Mouse (Mus musculus): ENCODE measurements around the gene Flvcr2. TPM values are rescaled to one million over a fixed set of nuclear protein-coding genes. Genes with fewer than 3 reads are reported as not detected.

Flvcr2 gene
- polyA plus RNA-seq, 1 experiment from 2014 or later, result 23.3 TPM

DNA sequence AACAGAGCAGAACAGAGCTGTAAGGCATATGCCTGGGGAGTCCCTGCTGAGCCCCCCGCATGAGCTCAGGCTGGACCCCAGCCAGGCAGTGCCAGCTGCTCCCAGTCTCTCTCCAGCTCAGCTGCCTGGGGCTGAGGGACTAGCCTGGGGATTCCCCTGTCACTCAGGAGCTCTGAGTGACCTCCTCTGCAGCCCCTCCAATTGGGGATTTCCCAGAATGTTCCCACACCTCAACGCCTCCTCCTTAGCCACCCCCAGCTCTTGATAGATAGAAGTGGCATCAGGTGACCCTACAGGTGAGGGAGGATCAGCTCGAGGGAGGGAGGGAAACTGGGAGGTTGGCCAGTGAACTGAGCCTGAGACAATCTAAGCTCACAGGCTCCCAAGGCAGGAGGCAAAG is 42.8 kb upstream of the Flvcr2 start:
- 0 out of 2 replicates have a peak, but pooled peaks have one; percentile 1 for ATAC-seq
- no peak for TF ChIP-seq CTCF (IDR thresholded peaks at IDR 0.05)
- 0 out of 2 replicates have a peak, but pooled peaks have one; percentile 14 for TF ChIP-seq EP300 (IDR thresholded peaks at IDR 0.05)

DNA sequence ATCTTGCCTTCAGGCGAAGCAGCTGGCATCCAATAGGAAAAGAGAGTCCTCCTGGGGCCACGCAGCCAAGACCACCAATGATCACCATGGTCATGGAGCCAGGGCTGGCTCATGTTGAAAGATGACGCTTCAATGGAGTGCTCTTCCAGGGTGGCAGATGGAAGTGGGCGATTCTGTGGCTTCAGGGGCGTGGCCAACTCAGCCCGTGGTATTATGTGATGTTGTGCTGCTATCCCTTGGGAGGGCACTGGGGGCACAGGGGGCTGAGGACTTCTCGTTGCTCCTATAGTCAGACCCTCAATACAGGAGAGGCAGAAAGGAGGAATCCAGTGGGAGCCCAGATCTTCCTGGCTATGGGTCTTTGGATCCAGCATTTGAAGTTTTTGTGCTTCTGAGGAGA is 41.8 kb upstream of the Flvcr2 start:
- ATAC-seq (no peak), DNase-seq (ENCODE audit: low spot score) (no peak)
- Histone ChIP-seq H3K27ac (ENCODE audit: low read length) (peak overlapping the region; percentile 89), H3K4me2 (replicated peaks; ENCODE audit: low read depth, low read length) (no peak overlapping the region), H3K4me3 (ENCODE audit: low read depth, low read length) (no peak overlapping the region), H3K36me3 (ENCODE audit: insufficient read depth, low read length) (no peaks in the 10 kb centered on the region), H3K4me1 (ENCODE audit: insufficient read depth, low read depth, low read length) (peaks cover 20% of the 10 kb centered on the region; the same call in 1 of the 2 replicates), H3K9me3 (ENCODE audit: low read length) (no peaks in the 10 kb centered on the region), H3K27me3 (replicated peaks; ENCODE audit: insufficient read depth, low read length) (no peaks in the 10 kb centered on the region), H3K9ac (replicated peaks; ENCODE audit: low read depth) (no peak overlapping the region)
- WGBS, result 65% methylated on average over 7 of the region's 7 CpGs
- TF ChIP-seq CTCF (IDR thresholded peaks at IDR 0.05) (no peak), EP300 (IDR thresholded peaks at IDR 0.05) (no peak)

More for the DNA sequence above, 42.8 kb upstream of the Flvcr2 start:
- H3K4me1 ChIP-seq (ENCODE audit: insufficient read depth, low read depth, low read length), result peaks cover 20% of the 10 kb centered on the region; the same call in 1 of the 2 replicates
- H3K36me3 ChIP-seq (ENCODE audit: insufficient read depth, low read length), result no peaks in the 10 kb centered on the region
- no peak overlapping the region for H3K9ac ChIP-seq (replicated peaks; ENCODE audit: low read depth)
- DNase-seq (ENCODE audit: low spot score), result peak; percentile 44
- H3K27ac ChIP-seq (ENCODE audit: low read length), result no peak overlapping the region
- no peaks in the 10 kb centered on the region for H3K27me3 ChIP-seq (replicated peaks; ENCODE audit: insufficient read depth, low read length)
- no peak overlapping the region for H3K4me3 ChIP-seq (ENCODE audit: low read depth, low read length)
- WGBS, result 52% methylated on average over 3 of the region's 3 CpGs
- no peak overlapping the region for H3K4me2 ChIP-seq (replicated peaks; ENCODE audit: low read depth, low read length)
- H3K9me3 ChIP-seq (ENCODE audit: low read length), result no peaks in the 10 kb centered on the region

DNA sequence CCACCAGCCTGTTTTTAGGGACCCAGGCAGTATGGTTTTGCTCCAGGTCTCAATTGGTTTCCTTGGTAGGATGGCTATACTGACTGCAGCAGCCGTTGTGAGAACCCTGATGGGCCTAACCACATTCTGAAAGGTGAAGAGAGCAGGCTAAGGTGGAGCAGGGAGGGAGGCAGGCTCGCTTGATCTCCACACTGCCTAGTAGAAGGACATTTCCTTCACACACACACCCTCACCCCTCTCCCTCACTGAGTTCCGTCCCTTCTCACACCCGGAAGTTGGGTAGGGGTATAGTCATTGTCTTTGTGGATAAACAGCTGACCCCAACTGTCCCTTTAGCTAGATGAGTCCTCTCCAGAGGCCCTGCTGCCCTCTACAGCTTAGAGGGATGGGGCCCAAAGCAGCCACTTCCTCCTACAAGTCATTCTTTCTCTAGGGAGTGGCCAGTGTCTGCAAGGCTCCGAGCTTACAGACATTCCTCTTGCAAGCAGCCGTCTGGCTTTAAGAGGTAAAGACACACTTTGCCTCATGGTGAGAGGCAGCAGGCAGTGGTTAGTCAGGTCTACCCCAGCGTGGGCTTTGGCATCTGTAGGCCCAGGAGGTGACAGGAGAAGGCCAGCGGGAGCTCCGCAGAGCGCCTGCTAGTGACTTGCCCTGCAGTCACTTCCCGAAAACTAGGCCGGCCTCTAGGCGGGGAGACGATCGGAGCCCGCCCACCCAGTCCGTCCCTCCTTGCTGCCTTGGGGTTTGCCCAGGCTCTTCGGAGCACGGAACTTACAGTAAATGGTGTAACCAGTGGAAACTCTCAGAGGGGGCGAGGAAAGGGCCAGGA is 41.1 kb upstream of the Flvcr2 start:
- peak; percentile 94 for DNase-seq (ENCODE audit: low spot score)
- 6% methylated on average over 20 of the region's 20 CpGs for WGBS

DNA sequence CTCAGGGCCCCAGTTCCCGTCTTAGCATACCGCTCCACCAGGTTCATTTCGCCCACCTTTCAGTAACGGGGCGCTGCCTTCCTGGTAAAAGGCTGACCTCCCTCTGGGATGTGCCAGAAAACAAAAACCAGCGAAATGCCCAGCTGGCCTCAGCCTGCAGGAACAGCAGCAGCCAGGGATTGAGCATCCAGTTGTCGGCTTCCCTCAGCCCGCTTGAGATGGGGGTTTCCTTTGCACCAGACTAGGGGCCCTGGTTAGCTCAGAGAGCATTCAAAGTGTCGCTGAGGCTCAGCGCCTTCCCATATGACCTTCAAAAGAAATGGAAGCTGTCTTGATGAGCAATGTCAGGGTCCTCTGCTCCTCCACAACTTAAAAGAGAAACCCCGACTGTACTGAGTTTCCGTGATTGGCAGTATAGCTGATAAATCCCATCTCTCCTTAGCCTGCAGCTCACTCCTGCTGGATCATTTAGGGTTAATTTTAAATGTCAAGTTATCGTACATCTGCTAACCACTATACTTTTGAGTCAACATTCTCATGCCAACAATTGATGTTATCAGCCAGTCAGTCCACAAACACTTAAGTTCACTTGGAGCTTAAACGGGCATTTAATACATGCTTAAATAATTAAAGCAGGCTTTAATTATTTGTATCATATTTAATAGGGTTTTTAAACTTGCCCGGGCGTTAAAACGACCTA is 40.4 kb upstream of the Flvcr2 start:
- peak; percentile 6; the same call in 1 of the 2 replicates for ATAC-seq
- H3K36me3 ChIP-seq (ENCODE audit: insufficient read depth, low read length), result no peaks in the 10 kb centered on the region
- 12% methylated on average over 17 of the region's 17 CpGs for WGBS

More for the DNA sequence above, 41.1 kb upstream of the Flvcr2 start:
- H3K4me3 ChIP-seq (ENCODE audit: low read depth, low read length), result peak overlapping the region; percentile 37
- H3K9me3 ChIP-seq (ENCODE audit: low read length), result no peaks in the 10 kb centered on the region
- no peaks in the 10 kb centered on the region for H3K27me3 ChIP-seq (replicated peaks; ENCODE audit: insufficient read depth, low read length)
- H3K9ac ChIP-seq (replicated peaks; ENCODE audit: low read depth), result peak overlapping the region; percentile 29
- peak overlapping the region; percentile 89 for H3K27ac ChIP-seq (ENCODE audit: low read length)
- H3K4me2 ChIP-seq (replicated peaks; ENCODE audit: low read depth, low read length), result peak overlapping the region; percentile 70
- H3K36me3 ChIP-seq (ENCODE audit: insufficient read depth, low read length), result no peaks in the 10 kb centered on the region
- TF ChIP-seq EP300 (IDR thresholded peaks at IDR 0.05) (no peak; the same call in 1 of the 2 replicates), CTCF (IDR thresholded peaks at IDR 0.05) (peak; percentile 37)
- peaks cover 19% of the 10 kb centered on the region; the same call in 1 of the 2 replicates for H3K4me1 ChIP-seq (ENCODE audit: insufficient read depth, low read depth, low read length)
- peak; percentile 86 for ATAC-seq

DNA sequence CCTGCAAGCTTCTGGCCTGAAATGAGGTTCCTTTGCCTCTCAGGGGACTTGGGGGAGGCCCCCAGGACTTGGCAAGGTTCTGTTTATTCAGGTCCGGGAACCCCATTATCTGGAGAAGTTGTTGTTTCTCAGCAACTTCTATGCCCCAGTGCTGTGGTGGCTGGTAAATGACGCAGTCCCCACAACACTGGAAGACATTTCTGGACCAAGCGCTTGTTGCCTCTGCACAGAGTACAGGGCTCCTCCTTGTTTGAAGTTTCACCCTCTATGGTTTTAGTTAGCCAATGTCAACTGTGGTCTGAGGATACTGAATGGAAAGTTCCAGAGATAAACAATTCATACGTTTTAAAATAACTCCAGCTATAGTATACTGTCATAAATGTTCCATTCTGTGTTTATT is 39.4 kb upstream of the Flvcr2 start:
- WGBS, result 53% methylated on average over 4 of the region's 4 CpGs

More for the DNA sequence above, 40.4 kb upstream of the Flvcr2 start:
- H3K9ac ChIP-seq (replicated peaks; ENCODE audit: low read depth), result peak overlapping the region; percentile 29
- peak overlapping the region; percentile 89 for H3K27ac ChIP-seq (ENCODE audit: low read length)
- peaks cover 14% of the 10 kb centered on the region; the same call in 1 of the 2 replicates for H3K4me1 ChIP-seq (ENCODE audit: insufficient read depth, low read depth, low read length)
- TF ChIP-seq EP300 (IDR thresholded peaks at IDR 0.05) (peak; percentile 56; the same call in 1 of the 2 replicates), CTCF (IDR thresholded peaks at IDR 0.05) (no peak)
- peak overlapping the region; percentile 37 for H3K4me3 ChIP-seq (ENCODE audit: low read depth, low read length)
- H3K9me3 ChIP-seq (ENCODE audit: low read length), result no peaks in the 10 kb centered on the region
- DNase-seq (ENCODE audit: low spot score), result peak; percentile 54
- H3K27me3 ChIP-seq (replicated peaks; ENCODE audit: insufficient read depth, low read length), result no peaks in the 10 kb centered on the region
- H3K4me2 ChIP-seq (replicated peaks; ENCODE audit: low read depth, low read length), result peak overlapping the region; percentile 70

DNA sequence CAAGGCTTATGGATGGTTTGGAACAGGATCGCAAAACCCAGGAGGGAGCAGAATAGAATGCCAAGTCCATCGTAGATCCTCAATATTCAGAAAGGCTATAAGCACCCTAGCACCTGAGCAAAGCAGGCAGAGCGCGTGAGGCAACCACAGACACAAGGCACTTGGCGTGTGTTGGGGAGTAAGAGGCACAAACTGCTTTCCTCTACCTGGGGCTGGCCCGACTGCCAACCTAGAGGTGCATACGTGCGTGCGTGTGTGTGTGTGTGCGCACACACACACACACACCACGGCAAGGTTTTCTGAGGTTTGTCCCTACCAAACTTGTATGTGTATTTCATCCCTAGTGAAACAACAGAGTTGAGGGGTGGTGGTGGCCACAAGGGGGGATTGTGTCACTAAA is 38.9 kb upstream of the Flvcr2 start:
- no peak for ATAC-seq
- Histone ChIP-seq H3K9me3 (ENCODE audit: low read length) (no peaks in the 10 kb centered on the region), H3K9ac (replicated peaks; ENCODE audit: low read depth) (no peak overlapping the region), H3K36me3 (ENCODE audit: insufficient read depth, low read length) (no peaks in the 10 kb centered on the region), H3K4me2 (replicated peaks; ENCODE audit: low read depth, low read length) (no peak overlapping the region), H3K27me3 (replicated peaks; ENCODE audit: insufficient read depth, low read length) (no peaks in the 10 kb centered on the region), H3K4me1 (ENCODE audit: insufficient read depth, low read depth, low read length) (peaks cover 14% of the 10 kb centered on the region; the same call in 1 of the 2 replicates), H3K4me3 (ENCODE audit: low read depth, low read length) (no peak overlapping the region), H3K27ac (ENCODE audit: low read length) (no peak overlapping the region)
- TF ChIP-seq EP300 (IDR thresholded peaks at IDR 0.05) (no peak), CTCF (IDR thresholded peaks at IDR 0.05) (no peak)
- no peak for DNase-seq (ENCODE audit: low spot score)
- 84% methylated on average over 11 of the region's 11 CpGs for WGBS

More for the DNA sequence above, 39.4 kb upstream of the Flvcr2 start:
- H3K36me3 ChIP-seq (ENCODE audit: insufficient read depth, low read length), result no peaks in the 10 kb centered on the region
- TF ChIP-seq EP300 (IDR thresholded peaks at IDR 0.05) (no peak), CTCF (IDR thresholded peaks at IDR 0.05) (no peak)
- no peak for DNase-seq (ENCODE audit: low spot score)
- peaks cover 14% of the 10 kb centered on the region; the same call in 1 of the 2 replicates for H3K4me1 ChIP-seq (ENCODE audit: insufficient read depth, low read depth, low read length)
- H3K4me3 ChIP-seq (ENCODE audit: low read depth, low read length), result no peak overlapping the region
- 0 out of 2 replicates have a peak overlapping the region, but pooled peaks have one; percentile 5 for H3K27ac ChIP-seq (ENCODE audit: low read length)
- H3K9me3 ChIP-seq (ENCODE audit: low read length), result no peaks in the 10 kb centered on the region
- no peaks in the 10 kb centered on the region for H3K27me3 ChIP-seq (replicated peaks; ENCODE audit: insufficient read depth, low read length)
- no peak overlapping the region for H3K9ac ChIP-seq (replicated peaks; ENCODE audit: low read depth)
- ATAC-seq, result no peak
- H3K4me2 ChIP-seq (replicated peaks; ENCODE audit: low read depth, low read length), result no peak overlapping the region

Data from lung, postnatal 0 days (tissue).